Mouse (Mus musculus) small intestine, adult 2 months (tissue): Measurements from ENCODE around the gene Pdlim5. TPM values are rescaled to one million over a fixed set of nuclear protein-coding genes. Genes with fewer than 3 reads are reported as not detected.

ENCODE experiments used
- H3K27ac ChIP-seq: fragments of 200-500 bp; 2 replicates; pipeline ENCODE4 v1.5.1; 2012; ENCODE audit warnings: low read depth, low read length, control low read depth, inconsistent platforms; ENCODE audit not compliant: insufficient read depth
- H3K27me3 ChIP-seq: fragments of 200-500 bp; 2 replicates; pipeline ENCODE4 v1.6.1; 2012; ENCODE audit warnings: mild to moderate bottlenecking, moderate library complexity, low read length, inconsistent platforms; ENCODE audit not compliant: control insufficient read depth, insufficient read depth
- H3K36me3 ChIP-seq: fragments of 200-500 bp; 2 replicates; pipeline ENCODE4 v1.6.1; 2012; ENCODE audit warnings: mild to moderate bottlenecking, low read length, control low read depth, inconsistent platforms; ENCODE audit not compliant: control insufficient read depth, insufficient read depth
- H3K4me1 ChIP-seq: fragments of 200-500 bp; 2 replicates; pipeline ENCODE4 v1.6.1; 2012; ENCODE audit warnings: low read length, inconsistent platforms, mixed read lengths; ENCODE audit not compliant: control insufficient read depth, insufficient read depth, insufficient read length
- H3K4me3 ChIP-seq: fragments of 200-500 bp; 2 replicates; pipeline ENCODE4 v1.5.1; 2012; ENCODE audit warnings: low read depth, mild to moderate bottlenecking, control low read depth, inconsistent platforms, low read length, moderate library complexity
- CTCF ChIP-seq: fragments of 200-500 bp; IDR thresholded peaks from 2 replicates; pipeline ENCODE4 v1.5.1; 2012; ENCODE audit warnings: low read depth, mild to moderate bottlenecking, control low read depth, inconsistent platforms, low read length, moderate library complexity, mixed read lengths; ENCODE audit not compliant: insufficient replicate concordance, insufficient read length; ENCODE audit errors: extremely low read depth
- POLR2A ChIP-seq: fragments of 200-500 bp; IDR thresholded peaks from 2 replicates; pipeline ENCODE4 v1.6.1; 2012; ENCODE audit warnings: low read depth, mild to moderate bottlenecking, control low read depth, inconsistent platforms, low read length, moderate library complexity
- whole genome bisulfite sequencing: fragments of 180-500 bp; shearing (Covaris S2); methylation state at CpG from one replicate; pipeline ENCODE4 v1.1.7; 2018; 5-methylcytosine and 5-hydroxymethylcytosine counted together
- polyA plus RNA-seq: library from polyadenylated mRNA; depleted of rRNA; stranded (reverse); fragments of >200 nt; gene quantifications from 2 replicates; pipeline ENCODE4 v1.2.3, GENCODE M21; 2012

Pdlim5 gene
- polyA plus RNA-seq, 1 experiment = 63.1 TPM

DNA sequence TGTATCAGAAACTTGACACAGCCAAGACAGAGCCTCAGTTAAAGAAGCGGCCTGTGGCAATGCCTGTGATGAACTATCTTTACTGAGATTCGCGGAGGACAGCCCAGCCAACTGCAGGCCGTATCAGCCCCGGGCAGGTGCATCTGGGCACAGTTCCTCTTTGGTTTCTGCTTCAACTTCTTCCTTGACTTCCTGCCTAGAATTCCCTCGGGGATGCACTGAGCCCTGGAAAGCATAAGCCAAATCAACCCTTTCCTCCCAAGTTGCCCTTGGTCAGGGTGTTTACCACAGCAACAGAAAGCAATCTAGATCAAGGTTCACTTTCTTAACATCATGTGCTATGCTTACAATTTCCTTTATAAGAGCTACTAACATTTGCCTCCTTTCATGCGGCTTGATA lies 101.9 kb downstream of the Pdlim5 start:
- peaks cover 11% of the 10 kb centered on the region for H3K36me3 ChIP-seq
- TF ChIP-seq CTCF (no peak), POLR2A (no peak)
- no peak overlapping the region for H3K27ac ChIP-seq
- no peaks in the 10 kb centered on the region for H3K4me1 ChIP-seq
- no peak overlapping the region for H3K4me3 ChIP-seq
- no peaks in the 10 kb centered on the region for H3K27me3 ChIP-seq
- WGBS = 68% methylated on average over 7 of the region's 7 CpGs

- Histone ChIP-seq H3K4me1 (peaks cover 5% of the 10 kb centered on the region; the same call in 1 of the 2 replicates), H3K4me3 (peak overlapping the region; percentile 2; the same call in 1 of the 2 replicates), H3K27ac (no peak overlapping the region), H3K27me3 (no peaks in the 10 kb centered on the region), H3K36me3 (peaks cover 2% of the 10 kb centered on the region)
- TF ChIP-seq CTCF (peak; percentile 66; the same call in 1 of the 2 replicates), POLR2A (no peak)
- WGBS = 26% methylated on average over 9 of the region's 9 CpGs
These were observed 112.8 kb downstream of the Pdlim5 start for GRCm38 (mm10) chr3:142282706-142283105.

GRCm38 (mm10) chr3:142281656-142282055 lies 113.8 kb downstream of the Pdlim5 start:
- Histone ChIP-seq H3K4me1 (peaks cover 5% of the 10 kb centered on the region; the same call in 1 of the 2 replicates), H3K27ac (no peak overlapping the region), H3K36me3 (peaks cover 8% of the 10 kb centered on the region), H3K4me3 (no peak overlapping the region), H3K27me3 (no peaks in the 10 kb centered on the region)
- 83% methylated on average over 7 of the region's 7 CpGs for WGBS
- TF ChIP-seq POLR2A = no peak
- TF ChIP-seq CTCF = no peak

DNA sequence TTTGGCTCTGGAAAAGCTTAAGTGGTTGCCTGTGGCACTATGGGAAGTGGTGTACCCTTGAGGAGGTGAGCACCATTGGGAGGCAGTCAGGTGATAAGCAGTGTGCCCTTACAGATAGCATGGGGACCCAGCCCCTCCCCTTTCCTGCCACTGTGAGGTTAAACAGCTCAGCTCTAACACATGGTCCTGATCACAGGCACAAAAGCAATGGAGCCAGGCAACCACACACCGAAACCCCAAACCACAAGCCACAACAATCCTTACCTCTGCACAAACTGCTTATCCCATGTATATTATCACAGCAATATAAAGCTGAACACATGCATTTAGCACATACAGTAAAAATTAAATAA lies 114.4 kb downstream of the Pdlim5 start:
- peaks cover 10% of the 10 kb centered on the region for H3K36me3 ChIP-seq
- WGBS = 83% methylated on average over 1 of the region's 1 CpGs
- no peak overlapping the region for H3K4me3 ChIP-seq
- H3K27me3 ChIP-seq = no peaks in the 10 kb centered on the region
- peaks cover 5% of the 10 kb centered on the region; the same call in 1 of the 2 replicates for H3K4me1 ChIP-seq
- H3K27ac ChIP-seq = no peak overlapping the region
- no peak for TF ChIP-seq POLR2A
- TF ChIP-seq CTCF = no peak

DNA sequence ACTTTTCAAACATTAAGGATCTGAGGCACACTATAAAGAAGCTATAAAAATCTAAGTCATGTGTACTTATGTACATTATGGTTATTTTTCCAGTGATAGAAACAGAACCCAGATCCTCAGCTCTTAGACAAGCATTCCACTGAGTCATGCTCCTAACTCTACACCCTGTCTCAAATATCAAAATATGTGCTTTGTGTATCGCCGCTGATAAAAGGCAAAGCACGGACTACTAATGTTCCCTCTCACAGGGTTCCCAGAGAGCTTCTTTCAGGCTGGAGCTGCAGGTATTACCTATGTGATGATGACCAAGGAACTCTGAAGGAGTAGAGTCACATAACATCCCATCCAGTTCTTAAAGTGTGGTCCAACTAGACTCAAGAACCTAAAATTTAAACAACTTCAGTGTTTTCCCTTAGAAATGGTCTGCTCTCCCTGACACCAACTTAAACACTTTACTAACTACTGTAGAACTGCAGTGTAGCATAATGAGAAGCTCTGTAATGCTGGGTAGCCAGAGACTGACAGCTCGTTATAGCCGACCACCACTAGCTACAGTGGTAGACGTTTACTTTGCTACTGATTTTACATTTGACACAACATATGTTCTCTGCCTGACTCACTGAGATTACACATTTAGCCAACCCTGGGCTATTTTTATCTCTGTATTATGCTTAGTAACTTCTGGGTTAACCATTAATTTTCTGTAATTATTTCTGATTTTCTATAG lies 115.0 kb downstream of the Pdlim5 start:
- Histone ChIP-seq H3K4me3 (no peak overlapping the region), H3K36me3 (peaks cover 11% of the 10 kb centered on the region)
- 68% methylated on average over 6 of the region's 6 CpGs for WGBS

GRCm38 (mm10) chr3:142279011-142279410 lies 116.5 kb downstream of the Pdlim5 start:
- WGBS = 86% methylated on average over 3 of the region's 3 CpGs
- no peak overlapping the region for H3K4me3 ChIP-seq
- peaks cover 11% of the 10 kb centered on the region for H3K36me3 ChIP-seq
- no peak overlapping the region for H3K27ac ChIP-seq
- peaks cover 5% of the 10 kb centered on the region; the same call in 1 of the 2 replicates for H3K4me1 ChIP-seq
- no peaks in the 10 kb centered on the region for H3K27me3 ChIP-seq
- TF ChIP-seq CTCF = no peak
- TF ChIP-seq POLR2A = no peak

More for the DNA sequence above, 115.0 kb downstream of the Pdlim5 start:
- H3K4me1 ChIP-seq = peaks cover 5% of the 10 kb centered on the region; the same call in 1 of the 2 replicates
- H3K27ac ChIP-seq = no peak overlapping the region
- TF ChIP-seq POLR2A (no peak), CTCF (no peak)
- no peaks in the 10 kb centered on the region for H3K27me3 ChIP-seq

DNA sequence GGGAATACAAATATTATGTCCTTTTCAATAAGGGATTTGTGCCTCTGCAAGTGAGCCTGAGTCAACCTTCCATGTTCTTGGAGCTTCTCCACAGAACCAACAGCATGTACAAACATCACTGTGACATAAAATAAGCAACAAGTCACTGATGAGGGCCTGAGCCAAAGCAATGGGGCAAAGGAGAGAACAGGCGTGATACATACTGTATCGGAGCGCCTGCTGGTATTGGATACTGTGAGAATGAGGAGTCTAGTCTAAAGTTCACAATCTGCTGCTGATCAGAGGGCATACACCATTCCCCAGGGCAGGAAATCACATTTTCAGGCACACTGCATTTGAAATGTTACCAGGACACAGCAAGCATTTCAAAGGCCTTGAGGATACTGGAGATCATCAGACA lies 119.0 kb downstream of the Pdlim5 start:
- Histone ChIP-seq H3K27me3 (no peaks in the 10 kb centered on the region), H3K4me1 (peaks cover 9% of the 10 kb centered on the region; the same call in 1 of the 2 replicates), H3K36me3 (peaks cover 16% of the 10 kb centered on the region), H3K27ac (no peak overlapping the region), H3K4me3 (no peak overlapping the region)
- TF ChIP-seq CTCF (no peak), POLR2A (no peak)
- 44% methylated on average over 3 of the region's 3 CpGs for WGBS
